Mouse (Mus musculus) right cerebral cortex, postnatal 10 days (tissue): ENCODE measurements around the gene Sema7a.

Source experiments
- DNase-seq, 2 experiments: peaks; one replicate each; pipeline ENCODE4 v3.0.0; 2021; ENCODE audit warnings: low spot score in 2 of 2

Sema7a gene

DNA sequence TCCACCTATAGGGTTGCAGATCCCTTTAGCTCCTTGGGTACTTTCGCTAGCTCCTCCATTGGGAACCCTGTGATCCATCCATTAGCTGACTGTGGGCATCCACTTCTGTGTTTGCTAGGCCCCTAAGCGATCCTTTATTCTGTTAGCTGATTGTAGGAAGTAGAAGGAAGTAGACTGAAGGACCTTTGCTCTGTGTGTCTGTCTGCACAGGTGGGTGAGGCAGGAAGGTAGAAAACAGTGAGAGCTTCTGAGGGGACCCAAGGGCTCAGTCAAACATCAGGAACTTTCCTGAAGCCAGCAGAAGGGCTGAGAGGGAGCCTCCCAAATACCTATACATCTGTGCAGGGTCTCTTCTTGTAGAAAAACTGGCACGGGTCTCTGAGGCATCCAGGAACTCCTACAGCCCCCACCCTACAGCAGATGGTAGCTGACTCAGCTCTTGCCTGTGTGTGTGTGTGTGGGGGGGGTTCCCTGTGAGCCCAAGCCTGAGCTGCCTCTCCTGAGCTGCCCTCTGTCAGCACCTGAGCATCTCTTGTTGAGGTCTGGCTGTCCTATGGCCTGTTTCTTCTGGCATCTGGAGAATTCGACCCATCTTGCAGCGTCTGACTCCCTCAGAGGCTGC is 35.4 kb downstream of the Sema7a start:
- no peak for DNase-seq

DNA sequence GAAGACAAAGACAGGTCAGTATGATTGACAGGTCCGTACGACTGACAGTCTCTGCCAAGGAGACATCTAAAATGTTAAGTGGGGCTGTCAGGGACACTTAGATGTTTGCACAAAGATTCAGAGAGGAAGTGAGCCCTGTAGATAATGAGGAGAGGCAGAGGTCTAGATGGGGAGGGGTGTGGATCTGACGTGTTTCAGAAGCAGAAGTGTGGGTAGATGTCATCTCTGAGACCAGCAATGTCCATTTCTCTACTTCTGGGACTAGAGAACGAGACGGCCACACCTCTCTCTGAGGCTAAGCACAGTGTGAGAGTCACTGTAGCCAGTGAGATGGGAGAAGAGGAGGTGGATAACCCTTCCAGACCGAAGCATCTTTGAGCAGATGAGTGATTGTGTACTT is 38.1 kb downstream of the Sema7a start:
- DNase-seq, result no peak

DNA sequence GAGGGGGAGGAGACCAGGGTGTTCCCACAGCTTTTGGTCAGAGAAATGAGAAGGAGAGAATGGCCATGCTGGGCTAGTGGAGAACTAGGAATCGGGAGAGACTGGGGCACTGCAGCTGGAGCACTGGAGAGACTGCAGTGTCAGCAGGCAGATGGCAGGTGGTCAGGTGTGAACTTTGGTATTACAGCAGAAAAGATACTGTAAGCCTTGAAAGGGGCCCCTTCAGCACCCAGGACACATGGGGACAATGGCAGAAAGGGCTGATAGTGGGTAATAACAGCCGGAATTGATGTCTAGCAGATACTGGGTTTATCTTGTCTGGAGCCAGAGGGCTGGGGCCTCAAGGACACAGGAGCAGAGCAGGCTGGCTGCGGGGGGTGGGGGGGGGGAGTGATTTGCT is 38.9 kb downstream of the Sema7a start:
- DNase-seq, result no peak

DNA sequence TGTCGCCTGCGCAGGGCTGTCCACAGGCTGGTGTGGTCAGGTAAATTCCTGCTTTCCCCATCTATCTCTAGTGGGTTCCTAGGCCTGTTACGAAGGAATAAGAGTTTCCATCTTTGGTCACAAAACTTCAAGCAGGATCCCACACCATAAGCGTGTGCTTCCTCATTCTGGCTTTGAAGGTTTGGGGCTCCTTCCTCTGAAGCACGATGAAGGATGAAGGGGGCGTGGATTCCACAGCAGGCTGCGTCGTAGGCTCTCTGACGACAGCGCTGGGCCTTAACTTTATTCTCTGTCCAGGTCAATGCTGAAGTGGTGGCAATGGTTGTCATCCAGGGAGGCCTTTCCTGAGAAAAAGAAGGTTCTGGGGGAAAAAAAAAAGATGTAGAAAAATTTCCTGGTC is 40.7 kb downstream of the Sema7a start:
- DNase-seq, result no peak

DNA sequence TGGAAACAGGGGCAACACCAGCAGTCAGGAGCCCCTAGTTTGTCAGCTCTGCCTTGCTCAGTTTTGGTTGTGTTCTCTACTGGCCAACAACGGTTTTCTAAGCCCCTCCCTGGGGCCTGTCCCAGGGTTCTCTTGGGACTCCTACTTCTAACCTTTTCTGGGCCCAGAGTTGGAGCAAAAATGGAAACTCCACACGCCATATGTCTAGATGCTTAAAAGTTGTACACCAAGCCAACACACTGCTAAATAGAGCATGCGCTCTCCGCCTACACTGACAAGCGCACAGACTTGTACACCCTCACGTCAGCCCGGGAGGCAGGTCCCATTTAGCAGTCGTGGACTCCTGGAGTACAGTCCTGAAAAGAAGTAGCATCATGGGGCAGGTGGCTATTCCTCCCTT is 45.4 kb downstream of the Sema7a start:
- peak; percentile 73 to 84 for DNase-seq

DNA sequence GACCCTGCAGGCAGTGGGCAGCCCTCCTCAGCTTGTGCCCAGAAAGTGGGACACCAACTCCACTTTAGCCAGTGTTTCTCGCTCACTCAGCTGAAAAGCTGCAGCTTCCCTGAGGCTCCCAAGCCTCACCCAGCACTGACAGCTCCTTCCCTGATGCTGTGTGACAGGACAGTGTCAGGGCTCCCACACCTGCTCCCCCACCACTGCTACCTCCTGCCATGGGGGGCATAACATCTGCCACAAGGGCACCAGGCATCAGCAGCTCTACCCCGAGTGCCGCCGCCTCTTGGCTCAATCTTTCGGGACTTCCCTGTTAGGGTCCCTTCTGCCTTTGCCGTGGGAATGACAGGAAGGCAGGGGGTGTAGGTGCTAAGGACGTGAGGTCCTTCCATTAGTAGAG is 46.4 kb downstream of the Sema7a start:
- DNase-seq, result no peak

DNA sequence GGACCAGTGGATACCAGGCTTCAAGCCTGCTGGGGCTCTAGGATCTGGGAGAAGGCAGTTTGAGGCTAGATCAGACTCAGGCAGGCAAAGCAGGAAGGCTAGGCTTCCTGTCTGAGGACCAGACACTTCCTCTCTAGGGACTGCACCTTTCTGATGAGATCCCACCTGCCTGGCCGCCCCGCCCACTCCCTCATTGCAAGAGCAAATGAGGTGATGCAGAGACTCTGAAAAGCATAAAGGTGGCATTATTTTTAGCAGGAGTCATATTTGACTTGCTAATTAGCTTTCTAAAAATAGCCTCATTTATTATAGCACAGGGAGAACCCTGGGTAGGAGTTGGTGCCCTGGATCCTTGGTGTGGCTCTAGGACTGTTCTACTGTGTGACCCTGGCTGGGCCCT is 48.2 kb downstream of the Sema7a start:
- peak in 1 of 2 experiments; percentile 59 for DNase-seq

DNA sequence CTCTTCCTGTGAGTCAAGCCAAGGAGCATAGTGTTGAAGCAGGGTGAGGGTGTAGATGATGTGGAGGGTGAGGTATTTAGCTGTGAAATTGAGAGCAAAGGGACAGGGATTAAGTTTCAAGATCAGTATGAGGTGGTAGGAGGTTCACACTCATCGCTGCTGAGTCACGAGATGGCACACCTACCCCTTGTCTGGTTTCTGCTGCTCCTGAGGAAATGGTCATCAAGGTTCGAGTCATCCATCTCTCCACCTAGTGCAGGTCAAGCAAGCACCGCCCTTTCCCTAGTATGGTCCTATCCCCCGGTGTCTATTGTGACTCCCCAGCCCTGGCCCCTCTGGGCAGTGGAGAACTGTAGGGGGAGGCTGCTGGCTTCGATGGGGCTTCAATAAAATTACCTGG is 49.4 kb downstream of the Sema7a start:
- no peak for DNase-seq

DNA sequence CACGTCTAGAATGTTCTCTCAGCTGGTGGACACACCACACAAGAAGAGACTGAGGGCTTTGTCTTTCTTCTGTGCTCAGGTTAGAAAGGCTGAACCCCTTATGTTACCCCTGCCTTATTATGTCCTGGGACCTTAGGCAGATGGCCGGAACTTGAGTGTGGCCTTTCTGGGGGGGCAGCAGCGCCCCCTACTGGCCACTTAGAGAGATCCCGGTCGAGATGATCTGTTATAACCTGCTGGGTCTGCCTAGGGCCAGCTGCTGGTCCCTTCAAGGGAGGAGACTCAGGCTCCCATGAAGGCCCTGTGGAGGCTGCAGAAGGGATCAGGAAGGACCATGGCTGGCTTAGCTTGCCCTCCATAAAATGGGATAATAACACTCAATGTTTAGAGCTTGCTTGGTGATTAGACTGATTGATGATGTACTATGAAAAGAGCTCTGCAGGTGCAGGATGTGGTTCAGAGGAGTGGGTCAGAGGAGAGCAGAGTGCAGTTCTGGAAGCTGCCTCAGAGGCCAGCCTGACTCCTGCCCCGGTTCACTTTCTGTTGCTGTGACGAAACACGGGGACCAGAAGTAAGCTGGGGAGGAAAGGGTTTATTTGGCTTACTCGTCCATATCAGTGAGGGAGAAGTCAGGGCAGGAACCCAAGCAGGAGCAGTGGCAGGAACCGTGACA is 50.7 kb downstream of the Sema7a start:
- DNase-seq, result no peak

DNA sequence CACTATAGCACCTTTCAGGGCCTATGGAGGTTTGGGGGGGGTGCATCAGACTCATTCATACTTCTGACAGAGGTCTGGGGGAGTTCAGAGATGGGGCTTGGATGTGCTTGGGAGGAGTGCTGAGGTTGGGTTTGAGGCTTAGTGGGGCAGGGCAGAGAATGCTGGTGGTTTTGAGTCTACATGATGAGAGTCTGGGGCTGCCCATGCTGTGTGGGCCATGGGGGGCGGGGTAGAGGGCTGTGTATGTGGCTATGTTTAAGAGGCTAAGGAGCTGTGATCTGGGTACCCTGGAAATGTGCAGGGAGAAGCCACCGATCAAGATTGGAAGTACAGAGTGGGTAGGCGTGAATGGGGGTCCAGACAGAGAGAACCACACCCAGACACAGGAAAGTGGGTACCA is 52.1 kb downstream of the Sema7a start:
- no peak for DNase-seq

DNA sequence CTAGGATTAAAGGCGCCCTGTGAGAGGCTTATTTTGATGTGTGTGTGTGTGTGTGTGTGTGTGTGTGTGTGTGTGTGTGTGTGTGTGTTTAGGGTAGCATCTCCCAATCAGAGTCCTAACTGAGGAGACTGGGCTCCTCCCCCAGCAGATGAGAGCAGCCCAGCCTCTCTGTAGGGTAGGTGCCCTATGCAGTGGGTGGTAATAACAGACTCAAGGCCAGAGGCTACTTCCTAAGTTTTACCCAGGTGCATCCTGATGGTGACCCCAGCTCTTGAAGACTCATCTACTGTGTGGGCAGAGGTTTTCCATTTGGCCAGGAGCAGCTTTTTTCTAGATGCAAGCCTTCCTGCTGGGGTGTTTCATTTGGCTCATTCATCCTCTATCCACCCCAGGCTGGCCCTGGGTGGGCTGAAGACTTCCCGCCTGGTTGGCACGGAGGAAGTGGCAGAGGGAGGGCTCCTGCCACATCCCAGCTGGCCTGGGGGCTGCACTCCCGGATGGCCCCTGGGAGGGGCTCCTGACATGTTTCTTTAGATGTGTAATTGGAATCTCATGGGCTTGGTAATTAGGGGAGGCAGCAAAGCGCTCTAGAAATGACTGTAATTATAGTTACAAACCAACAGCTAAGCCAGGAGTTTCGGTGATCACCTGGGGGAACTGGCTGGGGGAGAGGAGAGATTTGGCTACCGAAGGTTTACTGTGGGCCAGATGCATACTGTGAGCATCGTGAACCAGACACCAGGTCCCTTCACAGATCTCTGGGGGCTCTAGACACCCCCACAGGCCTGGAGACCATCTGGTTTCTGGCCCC is 53.1 kb downstream of the Sema7a start:
- DNase-seq, result no peak

DNA sequence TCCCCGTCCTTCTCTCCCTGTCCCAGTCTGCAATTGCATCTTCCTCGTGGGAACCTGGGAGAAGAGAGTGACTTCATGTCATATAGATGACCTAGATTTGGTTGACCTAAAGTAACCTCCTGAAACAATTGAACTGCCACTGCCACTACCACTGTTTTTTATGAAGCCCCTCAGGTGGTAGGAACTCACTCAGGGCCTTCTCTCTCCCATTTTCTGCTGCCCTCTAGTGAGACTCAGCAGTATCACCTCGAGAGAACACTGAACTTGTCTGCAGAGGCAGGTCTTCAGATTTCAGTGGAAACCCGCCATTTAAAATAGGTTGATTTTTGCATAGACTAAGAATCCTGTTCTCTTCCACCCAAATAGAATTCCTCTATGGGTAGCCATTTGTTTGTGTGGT is 55.4 kb downstream of the Sema7a start:
- peak in 1 of 2 experiments; percentile 73 for DNase-seq

DNA sequence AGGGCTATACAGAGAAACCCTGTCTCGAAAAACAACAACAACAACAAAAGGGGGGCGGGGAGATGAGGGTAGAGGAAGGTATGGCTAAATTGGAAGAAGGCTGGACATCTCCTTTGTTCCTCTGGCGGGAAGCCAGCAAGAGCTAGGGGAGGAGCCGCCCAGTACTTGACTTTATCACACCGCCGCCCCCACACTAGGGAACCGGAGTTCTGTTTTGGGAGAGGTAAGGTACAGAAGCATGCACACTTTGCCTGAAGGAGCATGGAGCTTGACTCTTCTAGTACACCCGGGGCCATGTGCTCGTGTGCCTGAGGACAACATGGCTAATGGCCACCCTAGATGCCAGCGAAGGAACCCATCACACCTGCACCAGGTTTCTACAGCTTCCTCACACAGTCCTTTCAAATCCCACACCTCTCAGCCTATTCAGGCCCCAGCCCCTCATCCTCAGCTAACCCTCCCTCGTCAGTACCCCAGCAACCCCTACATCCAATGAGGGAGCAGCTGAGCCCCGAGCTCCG is 57.7 kb downstream of the Sema7a start:
- DNase-seq, result peak; percentile 79 to 84

DNA sequence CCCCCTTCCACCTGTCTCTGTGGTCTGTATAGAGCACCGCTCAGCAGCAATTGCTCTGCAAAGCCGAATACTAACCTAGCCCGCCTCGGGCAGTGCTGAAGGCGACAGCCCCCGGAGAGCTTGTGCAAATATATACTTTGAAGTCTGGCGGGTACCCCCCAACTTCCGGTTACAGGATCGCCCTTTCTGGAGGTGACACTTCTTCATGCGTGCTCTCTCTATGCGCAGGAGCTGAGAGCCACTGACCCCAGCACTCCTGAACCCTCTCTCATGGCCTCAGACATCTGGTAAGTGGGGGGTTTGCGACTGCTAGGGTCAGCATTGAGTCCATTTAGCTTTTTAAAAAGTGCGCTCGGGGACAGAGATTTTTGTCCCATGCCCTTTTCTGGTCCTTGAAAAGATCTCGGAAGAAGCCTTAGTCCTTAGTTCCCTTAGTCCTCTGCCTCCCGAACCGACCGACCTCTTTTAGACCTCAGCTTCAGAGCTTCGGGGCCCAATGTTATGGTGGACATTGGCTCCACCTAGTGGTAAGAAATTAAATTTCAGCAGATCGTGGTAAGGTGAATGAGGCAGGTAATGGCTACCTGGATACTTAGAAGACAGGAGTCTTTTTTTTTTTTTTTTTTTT is 58.2 kb downstream of the Sema7a start:
- DNase-seq, result peak; percentile 57 to 64

DNA sequence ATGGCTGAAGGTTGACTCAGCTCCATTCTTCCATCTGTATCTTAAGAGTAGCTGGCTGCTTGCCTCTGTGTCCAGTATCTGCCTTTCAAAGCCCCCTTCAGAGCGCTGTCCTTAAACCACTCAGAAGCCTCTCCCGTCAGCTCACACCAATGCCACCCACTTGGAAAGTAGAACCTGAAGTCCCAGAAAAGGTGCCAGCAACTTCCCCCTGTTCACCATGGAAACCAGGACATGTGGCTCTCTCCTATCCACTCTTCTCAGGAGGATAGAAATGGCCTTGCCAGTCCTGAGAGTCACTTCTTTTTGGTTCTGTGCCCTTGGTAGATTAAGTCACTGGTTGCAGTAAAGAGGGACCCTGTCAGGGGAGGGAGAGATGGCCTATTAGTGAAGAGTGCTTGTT is 58.8 kb downstream of the Sema7a start:
- no peak for DNase-seq

DNA sequence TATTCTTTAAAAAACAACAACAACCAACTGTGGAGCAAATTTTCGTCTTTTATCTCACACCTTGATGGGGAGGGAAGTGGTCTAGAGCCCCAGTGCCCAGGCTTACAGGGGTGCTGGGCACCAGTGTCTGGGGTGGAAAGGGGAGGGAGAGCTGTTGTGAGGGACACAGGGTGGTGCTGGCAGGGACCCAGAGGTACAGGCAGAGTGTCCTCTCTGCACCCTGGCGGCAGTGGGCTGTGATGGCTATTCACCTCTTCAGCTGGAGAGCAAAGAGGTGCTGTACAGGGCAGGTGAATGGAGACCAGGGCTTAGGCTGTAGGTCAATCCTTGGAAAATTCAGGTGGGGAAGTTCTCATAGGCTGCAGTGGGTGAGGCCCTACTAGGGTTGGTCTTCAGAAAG is 59.8 kb downstream of the Sema7a start:
- no peak for DNase-seq

DNA sequence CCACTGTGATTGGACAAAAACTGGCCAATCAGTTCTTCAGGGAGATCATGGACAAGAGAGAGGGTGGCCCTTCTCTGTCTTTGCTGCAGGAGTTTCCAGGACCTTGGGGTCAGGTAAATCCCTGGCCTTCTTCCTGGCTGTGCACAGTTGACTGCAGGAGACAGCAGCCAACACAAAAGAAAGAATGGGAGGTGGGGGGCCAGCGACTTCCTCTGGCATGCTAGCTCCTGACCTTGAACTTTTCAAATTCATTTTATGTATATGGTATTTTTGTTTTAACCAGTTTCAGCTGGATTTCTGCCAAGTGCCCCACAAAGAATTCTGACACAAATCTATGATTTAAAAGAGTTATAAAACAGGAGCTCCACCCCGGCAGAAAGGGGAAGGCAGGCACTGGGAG is 63.4 kb downstream of the Sema7a start:
- no peak for DNase-seq

DNA sequence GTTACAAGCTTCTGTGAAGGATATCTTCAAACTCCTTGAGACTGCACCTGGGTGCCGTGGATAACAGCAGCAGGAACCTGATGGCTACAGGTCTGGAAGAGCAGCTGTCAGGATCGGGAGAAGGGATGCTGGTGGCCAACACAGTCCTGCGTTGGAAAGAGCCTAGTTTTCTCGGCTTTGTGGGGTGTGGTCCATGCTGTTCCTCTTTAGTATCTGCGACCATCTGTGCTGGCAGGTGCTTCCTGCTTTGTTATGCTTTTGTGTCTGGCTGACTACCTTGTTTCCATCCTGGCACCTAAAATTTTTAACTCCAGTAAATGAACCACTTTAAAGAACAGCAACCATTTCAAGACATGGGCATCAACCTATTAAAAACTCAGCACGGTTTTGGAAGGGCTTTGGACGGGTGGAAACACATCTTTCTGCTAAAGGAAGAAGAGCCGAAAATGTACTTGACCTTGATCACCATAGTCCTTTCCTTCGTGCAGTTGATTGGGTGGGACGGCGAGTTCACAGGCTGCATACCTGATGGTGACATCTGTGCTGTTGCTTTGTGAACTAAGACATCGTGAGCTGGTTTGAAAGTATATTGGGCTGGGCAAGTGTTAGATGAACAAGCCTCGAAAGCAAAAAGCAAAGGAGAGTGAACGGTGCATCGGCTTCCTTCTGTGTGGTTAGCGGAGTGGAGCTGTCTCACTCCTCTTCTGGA is 66.0 kb downstream of the Sema7a start, which contains the start of gene Cyp11a1:
Gene Cyp11a1, plus strand, starts transcription at position 659 of the 709 bp plus-strand sequence.
- DNase-seq, result no peak

DNA sequence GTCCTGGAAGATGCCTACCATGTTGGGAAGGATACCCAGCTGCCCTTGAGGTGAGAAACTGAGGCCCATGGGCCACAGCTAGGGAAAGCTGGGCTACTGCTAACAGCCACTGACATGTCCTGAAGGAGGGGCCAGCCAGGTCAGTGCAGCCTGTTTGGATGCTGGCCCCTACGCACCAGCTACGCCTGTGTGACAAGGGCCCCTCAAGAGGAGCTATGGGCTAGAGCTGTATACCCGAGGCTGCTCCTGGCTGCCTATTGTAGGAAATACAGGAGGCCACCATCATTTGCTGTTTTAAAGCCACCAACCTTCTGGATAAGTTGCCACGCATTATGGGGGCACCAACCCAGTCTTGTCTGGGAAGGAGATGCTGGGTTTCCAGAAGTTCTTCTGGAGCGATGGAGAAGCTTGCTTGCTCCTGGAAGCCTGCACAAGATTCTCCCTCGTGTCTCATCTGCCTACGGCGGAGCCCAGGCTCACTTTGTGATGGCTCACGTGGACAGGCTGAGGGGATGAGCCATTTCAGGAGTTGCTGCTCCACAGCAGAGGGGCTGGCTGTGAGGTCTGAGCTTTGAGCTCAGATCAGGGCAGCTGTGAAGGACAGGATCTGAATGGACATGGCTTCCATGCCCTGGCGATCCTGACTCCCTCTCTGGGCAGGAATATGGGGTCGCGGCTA is 68.6 kb downstream of the Sema7a start:
- no peak for DNase-seq

DNA sequence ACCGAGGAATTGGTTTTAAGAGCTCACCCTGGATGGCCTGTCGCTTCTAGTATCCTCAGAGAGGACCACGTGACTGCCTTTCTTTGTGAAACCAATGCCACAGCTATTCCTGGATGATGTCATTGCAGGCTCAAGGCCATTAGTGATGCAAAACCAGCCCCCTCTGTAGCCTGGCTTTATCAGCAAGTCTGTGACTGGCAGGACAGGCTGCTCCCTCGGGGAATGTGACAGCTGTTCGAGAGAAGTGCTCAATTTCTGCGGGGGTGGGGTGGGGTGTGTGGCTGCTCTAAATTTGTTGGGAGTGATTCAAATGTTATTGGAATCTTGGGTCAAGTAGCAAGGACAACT is 69.1 kb downstream of the Sema7a start:
- peak; percentile 56 to 77 for DNase-seq

DNA sequence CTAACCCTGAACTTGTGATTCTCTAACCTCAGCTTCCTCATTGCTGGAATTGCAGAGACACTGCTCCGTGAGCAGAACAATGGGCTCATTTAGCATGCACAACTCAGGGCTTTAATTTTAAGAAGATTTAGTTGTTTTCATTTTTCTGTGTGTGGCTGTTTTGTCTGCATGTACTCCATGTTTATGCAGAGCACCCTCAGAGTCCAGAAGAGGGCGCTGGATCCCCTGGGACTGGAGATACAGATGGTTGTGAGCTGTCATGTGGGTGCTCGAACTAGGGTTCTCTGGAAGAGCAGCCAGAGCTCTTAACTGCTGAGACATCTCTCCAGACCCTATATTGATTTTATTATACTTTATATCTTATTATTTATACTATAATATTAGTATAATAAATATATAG is 69.7 kb downstream of the Sema7a start:
- DNase-seq, result no peak
